Mouse (Mus musculus): ENCODE results near the gene Sash3.

Gene Sash3

GRCm38 (mm10) chrX:48140286-48140877 lies 5.9 kb upstream of the Sash3 start:
- DNase-seq (ENCODE audit: low read depth, low spot score) = no peak

GRCm38 (mm10) chrX:48141481-48141880 lies 4.8 kb upstream of the Sash3 start:
- DNase-seq (ENCODE audit: low read depth, low spot score) = no peak

- no peak for DNase-seq (ENCODE audit: low read depth, low spot score)
Observed at GRCm38 (mm10) chrX:48143415-48144335, 2.6 kb upstream of the Sash3 start.

GRCm38 (mm10) chrX:48147226-48147625 lies 990 bp downstream of the Sash3 start:
- no peak for DNase-seq (ENCODE audit: low read depth, low spot score)

- no peak for DNase-seq (ENCODE audit: low read depth, low spot score)
Observed at GRCm38 (mm10) chrX:48147741-48148186, 1.5 kb downstream of the Sash3 start.

GRCm38 (mm10) chrX:48152106-48152505 lies 5.9 kb downstream of the Sash3 start:
- DNase-seq (ENCODE audit: low read depth, low spot score) = no peak

- no peak for DNase-seq (ENCODE audit: low read depth, low spot score)
Observed at GRCm38 (mm10) chrX:48153414-48153813, 7.2 kb downstream of the Sash3 start.

- DNase-seq (ENCODE audit: low read depth, low spot score) = no peak
Observed at GRCm38 (mm10) chrX:48153949-48154348, 7.7 kb downstream of the Sash3 start.

GRCm38 (mm10) chrX:48155489-48155888 lies 9.3 kb downstream of the Sash3 start:
- no peak for DNase-seq (ENCODE audit: low read depth, low spot score)

- no peak for DNase-seq (ENCODE audit: low read depth, low spot score)
Observed at GRCm38 (mm10) chrX:48157396-48157795, 11.2 kb downstream of the Sash3 start.

- no peak for DNase-seq (ENCODE audit: low read depth, low spot score)
Observed at GRCm38 (mm10) chrX:48158229-48158919, 12.1 kb downstream of the Sash3 start.

- no peak for DNase-seq (ENCODE audit: low read depth, low spot score)
Observed at GRCm38 (mm10) chrX:48169892-48170291, 23.7 kb downstream of the Sash3 start.

- DNase-seq (ENCODE audit: low read depth, low spot score) = no peak
Observed at GRCm38 (mm10) chrX:48170368-48170767, 24.1 kb downstream of the Sash3 start.

GRCm38 (mm10) chrX:48181844-48182243 lies 35.6 kb downstream of the Sash3 start:
- DNase-seq (ENCODE audit: low read depth, low spot score) = no peak

GRCm38 (mm10) chrX:48184703-48185102 lies 38.5 kb downstream of the Sash3 start:
- no peak for DNase-seq (ENCODE audit: low read depth, low spot score)

- DNase-seq (ENCODE audit: low read depth, low spot score) = no peak
Observed at GRCm38 (mm10) chrX:48191261-48191660, 45.0 kb downstream of the Sash3 start.

- DNase-seq (ENCODE audit: low read depth, low spot score) = no peak
Observed at GRCm38 (mm10) chrX:48193235-48194152, 47.3 kb downstream of the Sash3 start.

GRCm38 (mm10) chrX:48197856-48198255 lies 51.6 kb downstream of the Sash3 start:
- no peak for DNase-seq (ENCODE audit: low read depth, low spot score)

GRCm38 (mm10) chrX:48199026-48199425 lies 52.8 kb downstream of the Sash3 start:
- DNase-seq (ENCODE audit: low read depth, low spot score) = no peak

- no peak for DNase-seq (ENCODE audit: low read depth, low spot score)
Observed at GRCm38 (mm10) chrX:48200699-48201098, 54.5 kb downstream of the Sash3 start.

GRCm38 (mm10) chrX:48201973-48202372 lies 55.7 kb downstream of the Sash3 start:
- no peak for DNase-seq (ENCODE audit: low read depth, low spot score)

All from embryo, embryonic 11.5 days (tissue).